Mouse (Mus musculus): ENCODE results near the gene Fbxl17. TPM values are rescaled to one million over a fixed set of nuclear protein-coding genes. Genes with fewer than 3 reads are reported as not detected.

The Fbxl17 gene
- total RNA-seq, 2 experiments from 2014 or later = 39.8 to 43.7 TPM

DNA sequence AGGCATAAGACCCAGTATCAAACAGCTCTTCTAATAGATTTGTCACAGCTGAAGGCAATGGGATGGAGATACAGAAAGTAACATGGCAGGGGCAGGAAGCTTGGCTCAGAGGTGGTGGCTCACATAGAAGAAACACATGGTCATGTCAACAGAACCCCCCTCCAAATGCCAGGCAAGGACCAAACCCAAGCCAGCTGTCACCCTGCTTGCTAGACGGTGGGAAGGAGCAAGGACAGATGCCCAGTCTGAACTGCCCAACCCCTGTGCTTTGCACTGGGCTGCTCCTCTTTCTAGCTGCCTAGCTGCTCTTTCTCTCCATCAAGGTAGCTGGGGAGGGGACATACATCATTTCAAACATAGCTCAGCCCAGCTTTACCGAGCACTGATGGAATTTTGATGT is 377.4 kb downstream of the Fbxl17 start:
- intact Hi-C loops (cut with DNase I) = no loop called here
- no peak for DNase-seq

DNA sequence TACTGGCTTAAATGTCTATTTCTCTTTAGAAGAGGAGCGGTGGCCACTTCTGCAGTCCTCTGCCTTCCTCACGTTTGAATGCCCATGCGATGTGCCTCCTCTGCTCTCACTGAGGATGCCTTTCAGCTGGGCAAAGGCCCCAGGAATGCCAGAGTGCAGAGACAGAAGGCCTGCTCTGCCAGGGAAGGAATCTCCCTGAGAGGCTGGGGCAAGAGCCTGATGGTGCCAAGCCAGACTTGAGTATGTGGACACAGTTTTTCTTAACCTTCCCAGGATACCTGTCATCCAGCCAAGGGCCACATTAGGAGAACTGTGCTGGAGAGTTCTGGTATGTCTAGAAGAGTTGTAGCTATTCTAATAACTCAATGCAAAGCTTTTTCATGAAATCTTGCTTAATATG is 380.1 kb downstream of the Fbxl17 start:
- peak in 1 of 2 experiments; percentile 6 for DNase-seq

DNA sequence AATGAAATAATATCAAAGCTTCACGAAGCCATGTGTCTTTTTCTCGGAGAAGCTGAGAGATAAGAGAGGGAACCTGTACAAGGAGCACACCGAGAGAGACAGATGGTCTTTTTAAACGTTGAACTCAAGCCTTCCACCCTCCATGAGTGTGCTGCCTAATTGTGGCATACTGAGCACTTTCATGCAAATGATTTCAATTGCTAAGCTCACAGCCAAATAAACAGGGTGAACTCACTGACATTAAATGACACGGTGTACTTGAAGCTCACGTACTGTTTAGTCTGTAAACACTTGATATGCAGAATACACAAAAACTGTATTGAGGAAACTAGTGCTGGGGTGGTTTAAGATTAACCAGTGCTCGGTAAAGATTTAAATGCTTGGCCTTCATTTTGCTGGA is 380.7 kb downstream of the Fbxl17 start:
- no peak for DNase-seq
- intact Hi-C loops (cut with DNase I) = no loop called here

More for the DNA sequence above, 380.1 kb downstream of the Fbxl17 start:
- intact Hi-C loops (cut with DNase I) = no loop called here

DNA sequence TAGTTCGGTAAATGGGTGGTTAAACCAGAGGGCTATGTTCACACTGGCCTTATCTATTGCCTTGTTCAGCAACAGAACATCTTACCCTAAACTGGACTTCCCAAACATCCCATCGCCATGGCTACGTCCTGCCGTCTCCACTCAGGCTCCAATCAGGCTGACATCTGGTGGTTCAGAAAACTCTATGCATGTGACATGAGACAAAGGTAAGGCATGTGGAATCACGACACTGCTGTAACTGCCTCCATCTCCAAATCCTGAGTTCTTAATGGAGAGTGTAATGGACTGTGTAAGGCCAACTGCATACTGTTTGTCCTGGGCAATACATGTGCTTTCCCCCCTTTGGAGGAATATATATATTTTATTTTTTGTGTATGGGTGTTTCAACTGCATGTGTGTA is 382.7 kb downstream of the Fbxl17 start:
- intact Hi-C loops (cut with DNase I) = no loop called here
- DNase-seq = no peak

DNA sequence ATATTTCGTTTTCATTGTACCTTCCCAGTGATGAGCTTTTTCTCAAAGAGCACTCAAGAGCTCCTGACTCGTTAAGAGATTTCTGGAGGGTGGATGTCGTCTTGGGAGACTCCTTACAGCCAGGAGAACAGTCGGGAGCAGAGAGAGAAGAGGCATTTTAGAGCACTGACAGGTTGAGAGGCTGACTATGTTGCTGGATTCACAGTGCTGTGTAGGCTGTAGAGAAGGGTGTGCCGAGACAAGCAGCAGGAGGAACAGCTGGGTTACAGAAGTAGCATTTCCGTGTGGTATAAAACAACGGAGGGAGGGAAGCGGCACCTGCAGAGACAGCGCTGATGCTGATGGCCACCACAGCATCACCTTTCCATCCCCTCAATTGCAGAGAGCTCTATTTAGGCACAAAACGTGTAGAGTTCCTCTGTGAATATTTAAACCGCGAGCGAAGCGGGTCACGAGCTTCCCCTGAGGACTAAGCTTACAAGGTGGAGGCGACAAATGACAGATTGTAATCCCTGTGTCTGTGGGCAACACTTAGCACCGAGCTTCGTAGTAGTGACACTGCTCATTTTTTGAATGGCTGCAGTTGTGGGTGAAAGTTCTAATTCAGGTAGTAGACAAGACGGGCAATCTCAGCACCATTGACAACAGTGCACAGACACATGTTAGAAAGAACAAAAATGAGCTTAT is 385.3 kb downstream of the Fbxl17 start:
- intact Hi-C loops (cut with DNase I) = no loop called here
- DNase-seq = no peak

DNA sequence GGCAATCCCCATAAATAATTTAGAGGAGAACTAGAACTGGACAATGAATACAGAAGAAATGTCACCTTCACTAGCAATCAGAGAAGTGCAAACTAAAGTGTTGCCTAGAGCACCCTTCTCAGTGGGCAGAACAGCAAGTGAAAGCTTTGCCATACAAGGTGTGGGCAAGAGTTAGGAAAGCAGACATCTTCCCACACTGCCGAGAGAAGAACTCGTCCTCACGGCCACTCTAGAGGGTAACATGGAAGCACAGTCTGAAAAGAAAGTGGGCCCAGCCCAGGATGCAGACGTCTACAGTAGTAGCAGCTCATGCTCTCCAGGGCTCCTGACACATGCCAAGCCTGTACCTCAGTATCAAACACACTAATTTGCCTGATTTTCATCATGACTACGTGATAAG is 387.0 kb downstream of the Fbxl17 start:
- intact Hi-C loops (cut with DNase I) = no loop called here
- no peak for DNase-seq

DNA sequence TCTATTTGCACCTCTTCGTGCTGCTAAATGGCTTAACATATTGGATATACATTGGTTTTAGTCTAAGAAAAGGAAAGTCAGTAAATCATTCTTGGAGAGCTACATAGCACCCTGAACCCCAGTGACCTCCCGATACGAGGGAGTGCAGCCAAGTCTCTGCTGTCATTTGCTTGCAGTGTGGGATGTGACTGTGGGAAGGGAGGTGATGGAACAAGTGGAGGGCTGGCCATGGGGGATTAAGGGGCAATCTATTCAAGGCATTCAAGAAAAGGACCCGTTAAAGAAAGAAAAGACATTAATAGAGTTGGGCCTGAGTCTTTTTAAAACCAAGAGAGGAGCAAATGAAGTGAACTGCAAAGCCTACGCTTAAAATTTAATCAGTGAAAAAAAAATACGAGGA is 388.8 kb downstream of the Fbxl17 start:
- intact Hi-C loops (cut with DNase I) = no loop called here
- DNase-seq = no peak

DNA sequence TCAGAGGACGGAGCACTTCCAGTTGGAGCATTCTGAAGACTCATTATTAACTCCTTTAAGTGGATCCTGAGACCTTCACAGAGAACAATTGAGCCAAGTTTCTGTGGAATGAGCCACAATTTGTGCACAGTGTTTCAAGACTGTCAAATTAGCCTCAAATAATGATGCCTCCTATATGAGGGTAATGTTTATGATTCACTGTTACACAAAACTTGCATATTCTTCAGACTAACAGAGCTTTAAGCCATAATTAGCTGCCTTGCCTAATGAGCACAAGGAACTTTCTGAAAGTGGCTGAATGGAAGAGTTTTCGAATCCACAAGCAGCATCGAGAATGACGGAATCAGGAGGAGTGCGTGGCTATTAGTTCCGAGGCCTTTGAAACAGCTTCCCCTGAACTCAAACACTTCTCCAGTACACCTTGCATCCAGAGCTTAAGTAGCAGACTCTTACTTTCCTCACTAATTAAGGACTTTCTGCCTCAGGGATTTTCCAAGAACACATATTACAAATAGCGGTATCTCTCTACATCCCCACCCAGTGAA is 389.5 kb downstream of the Fbxl17 start:
- intact Hi-C loops (cut with DNase I) = no loop called here

DNA sequence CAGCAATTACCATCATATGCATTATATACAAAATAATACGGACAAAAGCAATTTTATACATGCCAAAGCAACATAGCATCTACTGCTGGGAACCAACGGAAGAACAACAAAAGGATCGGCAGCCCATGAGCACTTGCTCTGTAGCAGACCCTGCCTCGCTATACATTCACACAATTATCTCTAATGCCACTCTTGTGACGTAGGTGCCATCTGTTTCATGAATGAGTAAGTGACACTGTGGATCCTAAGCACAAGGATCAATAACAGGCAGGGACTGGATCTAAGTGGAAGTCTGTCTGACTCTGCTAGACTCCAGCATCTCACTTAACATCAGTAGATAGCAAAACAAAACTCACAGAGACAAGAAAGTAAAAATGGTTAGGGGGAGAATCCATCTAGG is 391.8 kb downstream of the Fbxl17 start:
- DNase-seq = no peak
- intact Hi-C loops (cut with DNase I) = no loop called here

More for the DNA sequence above, 389.5 kb downstream of the Fbxl17 start:
- DNase-seq = no peak

DNA sequence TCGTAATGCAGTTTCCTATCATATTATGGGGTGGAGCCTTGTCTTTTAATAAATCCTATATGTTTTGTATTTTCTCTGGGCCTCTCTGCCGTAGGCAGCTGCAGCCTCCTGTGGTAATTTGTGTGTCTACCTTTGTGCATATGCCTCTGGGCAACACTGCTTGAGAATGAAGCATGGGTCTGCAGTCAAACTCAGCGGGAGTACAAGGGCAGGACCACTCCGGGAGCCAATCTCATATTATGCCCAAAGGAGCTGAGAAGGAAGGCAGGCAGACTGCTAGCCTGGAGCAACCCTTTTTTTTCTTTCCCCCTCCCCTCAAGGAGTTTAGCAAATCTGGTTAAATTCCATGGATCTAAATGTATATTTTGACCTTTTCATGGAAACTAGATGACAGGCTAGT is 392.3 kb downstream of the Fbxl17 start:
- intact Hi-C loops (cut with DNase I) = no loop called here
- DNase-seq = no peak

DNA sequence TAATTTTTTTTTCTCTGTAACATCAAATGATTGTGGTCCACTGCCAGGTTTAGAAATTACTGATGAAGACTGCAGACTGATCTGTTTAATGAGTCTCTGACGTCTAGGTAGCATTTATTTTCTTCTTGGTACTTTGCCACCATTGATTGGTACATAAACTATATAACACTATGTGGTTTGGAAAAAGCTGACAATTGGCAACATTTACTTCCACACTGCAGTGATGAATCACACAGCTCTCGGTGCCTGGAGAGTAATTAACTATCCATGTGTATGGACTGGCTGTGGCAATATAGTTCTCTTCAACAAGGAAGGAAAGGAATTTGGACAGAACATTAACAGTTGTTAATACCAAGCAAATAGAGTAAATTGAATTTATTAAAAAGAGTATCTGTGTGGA is 404.3 kb downstream of the Fbxl17 start:
- intact Hi-C loops (cut with DNase I) = no loop called here
- no peak for DNase-seq

DNA sequence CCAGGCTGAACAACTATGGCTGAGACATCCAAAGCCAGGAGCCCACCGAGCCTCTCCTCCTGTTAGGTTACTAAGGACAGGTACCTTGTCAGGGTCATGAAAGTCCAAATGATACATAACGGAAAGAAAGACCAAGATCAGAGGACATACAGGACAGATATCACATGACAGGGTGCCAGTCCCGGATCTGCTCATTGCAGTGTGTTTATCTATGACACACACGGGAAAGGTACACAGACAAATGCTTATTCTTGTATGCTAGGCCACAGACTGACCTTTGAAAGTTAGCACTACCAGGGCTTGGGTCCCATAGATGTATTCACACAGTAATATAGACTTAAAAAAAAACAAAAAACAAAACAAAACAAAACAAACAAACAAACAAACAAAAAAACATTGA is 404.8 kb downstream of the Fbxl17 start:
- intact Hi-C loops (cut with DNase I) = no loop called here
- no peak for DNase-seq

DNA sequence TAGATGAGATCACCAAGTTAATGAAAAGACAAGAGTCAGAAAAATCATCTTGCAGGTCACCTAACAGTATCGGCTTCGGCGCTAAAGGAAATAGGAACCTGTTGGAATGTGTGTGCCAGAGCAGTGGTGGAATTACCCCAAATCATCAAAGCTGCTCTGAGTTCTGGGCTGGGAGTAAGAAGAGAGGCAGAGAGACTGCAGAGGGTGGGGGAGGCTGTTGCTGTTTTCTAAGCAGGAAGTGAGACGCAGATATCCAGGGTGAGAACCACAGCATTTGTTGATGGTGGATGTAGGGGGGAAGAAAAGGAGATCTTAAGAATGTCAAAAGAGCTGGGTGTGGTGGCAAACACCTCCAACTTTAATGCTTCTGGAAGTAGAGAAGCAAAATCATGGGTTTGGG is 406.6 kb downstream of the Fbxl17 start:
- no peak for DNase-seq
- intact Hi-C loops (cut with DNase I) = no loop called here

DNA sequence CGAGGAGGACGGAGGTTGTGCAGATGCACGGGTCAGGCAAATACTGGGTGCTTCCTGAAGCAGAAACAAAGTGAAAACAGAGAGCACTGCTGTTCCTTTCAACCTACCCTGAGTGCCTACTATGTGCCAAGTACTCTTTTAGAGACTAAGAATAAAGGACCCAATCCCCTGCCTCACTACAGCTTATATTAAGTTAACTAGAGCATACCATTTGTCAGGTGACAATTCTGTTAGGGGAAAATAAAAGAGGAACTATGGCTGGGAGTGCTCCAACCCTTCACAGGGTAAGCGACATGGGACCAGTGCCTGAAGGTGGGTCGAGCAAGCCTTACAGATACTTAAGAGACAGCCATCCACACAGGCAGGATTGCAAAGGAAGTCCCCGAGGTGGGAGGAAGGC is 407.0 kb downstream of the Fbxl17 start:
- intact Hi-C loops (cut with DNase I) = no loop called here

DNA sequence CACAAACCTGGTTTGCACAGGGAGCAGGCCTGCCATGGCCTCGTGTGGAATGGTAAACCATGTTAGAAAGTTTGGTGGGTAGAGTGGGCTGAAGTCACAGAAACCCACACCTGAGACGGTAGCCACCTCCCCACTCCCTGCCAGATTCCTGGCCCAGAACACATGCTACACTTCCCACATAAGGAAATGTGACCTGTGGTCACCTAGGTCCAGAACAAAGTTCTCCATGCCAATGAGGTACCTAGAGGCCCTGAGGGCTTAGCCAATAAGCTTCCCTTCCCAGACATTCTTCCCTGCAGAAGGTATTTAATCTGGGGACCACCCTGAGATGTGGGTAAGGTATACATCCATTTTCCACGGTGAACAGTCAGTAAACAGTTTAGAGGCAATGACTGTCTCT is 409.7 kb downstream of the Fbxl17 start:
- no peak for DNase-seq
- intact Hi-C loops (cut with DNase I) = no loop called here

More for the DNA sequence above, 407.0 kb downstream of the Fbxl17 start:
- no peak for DNase-seq

DNA sequence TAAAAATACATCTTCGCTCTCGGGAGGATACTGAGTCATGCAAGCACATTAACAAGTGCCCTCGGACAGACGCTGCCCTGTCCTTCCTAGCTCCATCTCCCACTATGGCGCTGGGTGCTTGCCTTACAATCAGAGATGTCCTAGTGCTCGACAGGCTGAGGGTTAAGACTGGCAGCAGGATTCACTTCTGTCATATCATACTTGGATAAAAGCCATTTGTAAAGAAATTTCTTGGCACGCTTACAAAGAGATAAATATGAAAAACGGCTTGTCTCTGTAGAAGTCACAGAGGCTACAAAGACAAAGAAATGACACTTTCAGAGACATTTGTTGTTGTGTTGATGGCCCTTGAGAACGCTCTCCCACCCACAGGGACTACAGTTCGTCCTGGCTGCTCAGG is 412.6 kb downstream of the Fbxl17 start:
- no peak for DNase-seq

DNA sequence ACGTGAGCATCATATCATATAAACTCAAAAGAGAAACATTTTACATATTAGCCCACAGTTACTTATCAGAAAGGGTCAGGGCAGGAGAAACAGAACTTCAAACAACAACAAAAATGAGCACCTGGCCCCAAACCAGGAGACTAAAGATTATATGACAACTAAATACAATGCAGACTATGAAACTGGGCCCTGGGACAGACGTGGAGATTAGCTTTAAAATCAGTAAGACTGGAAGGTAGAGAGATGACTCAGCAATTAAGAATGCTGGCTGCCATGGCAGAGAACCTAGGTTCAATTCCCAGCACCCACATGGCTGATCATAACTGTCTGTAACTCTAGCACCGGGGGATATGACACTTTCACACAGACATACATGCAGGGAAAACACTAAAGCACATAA is 413.3 kb downstream of the Fbxl17 start:
- no peak for DNase-seq
- intact Hi-C loops (cut with DNase I) = no loop called here

More for the DNA sequence above, 412.6 kb downstream of the Fbxl17 start:
- intact Hi-C loops (cut with DNase I) = no loop called here

DNA sequence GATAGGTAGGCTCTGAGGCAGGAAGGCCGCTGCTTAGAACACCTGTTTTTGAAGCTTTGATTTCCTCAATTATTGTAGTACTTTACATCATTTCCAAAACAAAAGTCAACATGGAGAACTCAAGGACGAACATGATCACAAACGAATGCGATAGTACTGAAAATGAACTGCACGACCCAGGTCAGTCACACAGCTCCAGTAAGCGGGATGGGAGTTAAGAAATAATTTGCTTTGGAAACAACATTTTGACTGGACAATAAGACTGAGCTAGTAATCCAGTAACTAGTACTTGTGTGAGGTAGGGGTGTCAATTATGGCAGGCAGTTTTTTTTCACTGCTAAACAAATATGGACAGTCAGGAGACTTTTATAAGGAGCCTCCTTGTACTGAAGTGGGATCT is 414.6 kb downstream of the Fbxl17 start:
- intact Hi-C loops (cut with DNase I) = no loop called here
- DNase-seq = no peak

DNA sequence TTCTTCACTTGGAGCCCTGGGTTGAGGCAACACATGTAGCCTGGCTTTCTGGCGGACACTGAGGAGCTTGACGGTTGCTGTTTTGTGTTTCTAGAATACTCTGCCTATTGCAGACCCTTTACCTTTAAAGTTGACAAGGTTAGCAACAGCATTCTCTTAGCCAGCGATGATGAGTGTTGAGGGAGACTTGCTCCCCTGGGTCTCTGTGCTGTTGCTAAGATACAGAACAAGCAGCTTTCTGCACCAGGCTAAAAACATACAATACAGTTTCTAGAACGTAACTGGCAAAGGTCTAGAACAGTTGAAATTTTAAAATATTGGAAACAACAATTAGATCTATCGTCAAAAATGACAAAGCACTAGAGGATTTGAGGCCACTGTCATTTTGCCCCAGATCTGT is 420.7 kb downstream of the Fbxl17 start:
- intact Hi-C loops (cut with DNase I) = no loop called here
- DNase-seq = no peak

DNA sequence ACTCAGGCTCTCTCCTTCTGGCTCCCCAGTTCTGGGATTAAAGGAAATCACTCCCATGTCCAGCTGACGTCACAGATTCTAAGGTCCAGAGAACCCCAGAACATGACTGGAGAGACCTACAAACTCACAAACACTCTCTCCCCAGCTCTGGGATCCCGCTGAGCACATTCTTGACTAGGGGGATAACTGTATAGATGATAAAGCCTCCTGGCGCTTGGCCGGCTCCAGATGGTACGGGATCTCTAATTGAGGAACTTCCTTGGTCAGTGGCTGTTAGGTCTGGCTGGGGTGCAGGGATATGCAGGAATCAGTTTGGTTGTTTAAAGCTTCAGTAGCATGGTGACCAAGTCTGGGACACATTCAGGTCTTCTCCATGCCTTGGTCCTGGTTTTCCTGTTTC is 422.3 kb downstream of the Fbxl17 start:
- intact Hi-C loops (cut with DNase I) = no loop called here

DNA sequence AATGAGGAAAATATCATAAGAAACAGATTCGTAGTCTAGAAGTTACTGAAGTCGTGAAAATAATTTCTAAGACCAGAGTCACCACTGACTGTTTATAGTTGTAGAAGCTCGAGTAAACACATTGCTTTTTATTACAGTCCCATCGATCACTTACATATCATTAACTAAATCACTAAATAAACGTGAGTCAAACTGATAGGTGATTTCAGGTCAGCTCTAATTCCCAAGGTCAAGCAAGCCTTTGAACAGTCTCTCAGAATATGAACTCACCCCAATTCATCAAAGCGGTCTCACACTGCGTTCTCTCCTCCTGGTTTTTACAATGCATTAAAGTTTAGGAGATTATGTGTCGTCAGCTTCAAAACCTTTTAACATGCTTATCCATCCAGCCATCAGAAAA is 423.2 kb downstream of the Fbxl17 start:
- no peak for DNase-seq
- intact Hi-C loops (cut with DNase I) = no loop called here

More for the DNA sequence above, 422.3 kb downstream of the Fbxl17 start:
- no peak for DNase-seq

DNA sequence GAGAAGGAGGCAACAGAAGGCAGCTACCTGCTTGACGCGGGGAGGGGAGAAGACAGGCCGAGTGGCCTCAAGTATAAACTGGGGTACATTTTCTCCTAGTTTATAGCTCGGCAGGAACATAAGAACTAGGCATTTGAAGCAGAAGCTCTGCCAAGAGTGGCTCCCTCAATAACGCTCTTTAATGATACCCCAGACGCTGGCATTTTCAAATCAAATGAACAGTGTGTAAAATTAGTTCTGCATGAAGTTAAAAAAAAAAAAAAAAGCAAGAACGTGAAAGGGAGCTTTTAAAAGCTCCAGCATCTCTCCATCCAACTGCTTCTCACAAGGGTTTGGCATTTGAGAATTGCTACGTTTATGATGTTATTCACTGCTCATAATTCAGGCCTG is 423.8 kb downstream of the Fbxl17 start:
- no peak for DNase-seq
- intact Hi-C loops (cut with DNase I) = no loop called here

Data from gastrocnemius, postnatal 36 days (tissue).